Mouse (Mus musculus) CH12.LX (cell line): ENCODE measurements around the gene Notch1.

Source experiments
- CHD1 ChIP-seq: IDR thresholded peaks from 2 replicates; pipeline ENCODE4 v1.6.1; 2012; ENCODE audit warnings: low read depth, low read length, improper control_type of control experiment, inconsistent platforms
- CTCF ChIP-seq, 2 experiments: IDR thresholded peaks in 1 of 2; conservative IDR thresholded peaks in 1 of 2; 2 replicates each; pipeline ENCODE4 v1.5.1; 2011 to 2012; ENCODE audit warnings: low read depth in 2 of 2, low read length in 2 of 2, improper control_type of control experiment in 1 of 2, inconsistent platforms in 1 of 2, mild to moderate bottlenecking in 1 of 2, moderate library complexity in 1 of 2
- E2F4 ChIP-seq: IDR thresholded peaks from 2 replicates; pipeline ENCODE4 v1.6.1; 2011; ENCODE audit warnings: low read depth, low read length, improper control_type of control experiment; ENCODE audit not compliant: insufficient replicate concordance
- EP300 ChIP-seq: IDR thresholded peaks from 2 replicates; pipeline ENCODE4 v1.6.1; 2011; ENCODE audit warnings: low read length, improper control_type of control experiment
- NELFE ChIP-seq: IDR thresholded peaks from 2 replicates; pipeline ENCODE4 v1.6.1; 2011; ENCODE audit warnings: low read depth, low read length, improper control_type of control experiment
- POLR2A ChIP-seq: IDR thresholded peaks from 2 replicates; pipeline ENCODE4 v1.6.1; 2011; ENCODE audit warnings: low read depth, mild to moderate bottlenecking, improper control_type of control experiment, low read length

GRCm38 (mm10) chr2:26462980-26463379 is 53.5 kb downstream of the Notch1 start:
- TF ChIP-seq POLR2A (no peak), E2F4 (no peak), NELFE (no peak), EP300 (no peak), CTCF (conservative IDR thresholded peaks at IDR 0.05 in 1 of 2, IDR thresholded peaks at IDR 0.05 in 1 of 2; ENCODE audit: low read depth in 2 of 2, low read length in 2 of 2) (no peak), CHD1 (no peak)
